Mouse (Mus musculus) liver, embryonic 12.5 days (tissue): ENCODE results near the gene Cdk14. TPM values are rescaled to one million over a fixed set of nuclear protein-coding genes. Genes with fewer than 3 reads are reported as not detected.

ENCODE experiments used
- ATAC-seq: fragments of 200-750 bp; cut with Nextera tagmentation; 2 replicates; pipeline ENCODE4 v1.8.0; 2017; ENCODE audit warnings: moderate number of reproducible peaks, mild to moderate bottlenecking, moderate library complexity
- H3K27ac ChIP-seq: fragments of 300-500 bp; sonication (generic); 2 replicates; pipeline ENCODE4 v1.5.1; 2016; ENCODE audit warnings: mild to moderate bottlenecking
- H3K27me3 ChIP-seq: fragments of 300-500 bp; sonication (generic); replicated peaks from 2 replicates; pipeline ENCODE4 v1.6.1; 2016; ENCODE audit warnings: mild to moderate bottlenecking, moderate library complexity
- H3K36me3 ChIP-seq: fragments of 300-500 bp; sonication (generic); 2 replicates; pipeline ENCODE4 v1.6.1; 2016; ENCODE audit warnings: mild to moderate bottlenecking, moderate library complexity
- H3K4me1 ChIP-seq: fragments of 300-500 bp; sonication (generic); 2 replicates; pipeline ENCODE4 v1.6.1; 2016
- H3K4me2 ChIP-seq: fragments of 300-500 bp; sonication (generic); 2 replicates; pipeline ENCODE4 v1.6.1; 2016; ENCODE audit warnings: mild to moderate bottlenecking, moderate library complexity
- H3K4me3 ChIP-seq: fragments of 300-500 bp; sonication (generic); 2 replicates; pipeline ENCODE4 v1.5.1; 2016; ENCODE audit warnings: mild to moderate bottlenecking, moderate library complexity
- H3K9ac ChIP-seq: fragments of 300-500 bp; sonication (generic); 2 replicates; pipeline ENCODE4 v1.6.1; 2016; ENCODE audit warnings: mild to moderate bottlenecking, moderate library complexity
- H3K9me3 ChIP-seq: fragments of 300-500 bp; sonication (generic); replicated peaks from 2 replicates; pipeline ENCODE4 v1.6.1; 2016; ENCODE audit warnings: mild to moderate bottlenecking, moderate library complexity
- WGBS: fragments of 180-500 bp; shearing (Covaris S2); methylation state at CpG from one replicate; pipeline ENCODE4 v1.1.7; 2016; ENCODE audit not compliant: insufficient replicate concordance; 5-methylcytosine and 5-hydroxymethylcytosine counted together
- microRNA-seq: library from miRNA; unstranded; fragments of <30 nt; microRNA quantifications from one replicate; pipeline ENCODE4, GENCODE M21; 2017
- polyA plus RNA-seq: library from polyadenylated mRNA; unstranded; fragments of >200 nt; fragmentation: Nextera tagmentation; extraction: Ambion mirVana; gene quantifications from 2 replicates; pipeline ENCODE4 v1.2.1, GENCODE M21; 2016

Gene Cdk14
- polyA plus RNA-seq, 1 experiment from 2014 or later = 3.4 TPM

GRCm38 (mm10) chr5:4757902-4758301, 662.2 kb downstream of the Cdk14 start, which contains the start of gene Fzd1:
Gene Fzd1 (minus strand): TSS chr5:4758035.
- WGBS = 3% methylated on average over 32 of the region's 33 CpGs
- Histone ChIP-seq H3K4me2 (peak within 1 kb of the TSS; percentile 63), H3K4me1 (no peaks in the 10 kb centered on the region), H3K36me3 (no peaks in the 10 kb centered on the region), H3K27ac (peak within 1 kb of the TSS; percentile 77), H3K27me3 (peaks cover 66% of the 10 kb centered on the region), H3K9ac (peak within 1 kb of the TSS; percentile 61), H3K4me3 (peak within 1 kb of the TSS; percentile 57), H3K9me3 (no peaks in the 10 kb centered on the region)
- ATAC-seq = peak; percentile 78

- peaks cover 66% of the 10 kb centered on the region for H3K27me3 ChIP-seq
- peak; percentile 51 for ATAC-seq
These were observed 663.0 kb downstream of the Cdk14 start for GRCm38 (mm10) chr5:4756871-4757711.

DNA sequence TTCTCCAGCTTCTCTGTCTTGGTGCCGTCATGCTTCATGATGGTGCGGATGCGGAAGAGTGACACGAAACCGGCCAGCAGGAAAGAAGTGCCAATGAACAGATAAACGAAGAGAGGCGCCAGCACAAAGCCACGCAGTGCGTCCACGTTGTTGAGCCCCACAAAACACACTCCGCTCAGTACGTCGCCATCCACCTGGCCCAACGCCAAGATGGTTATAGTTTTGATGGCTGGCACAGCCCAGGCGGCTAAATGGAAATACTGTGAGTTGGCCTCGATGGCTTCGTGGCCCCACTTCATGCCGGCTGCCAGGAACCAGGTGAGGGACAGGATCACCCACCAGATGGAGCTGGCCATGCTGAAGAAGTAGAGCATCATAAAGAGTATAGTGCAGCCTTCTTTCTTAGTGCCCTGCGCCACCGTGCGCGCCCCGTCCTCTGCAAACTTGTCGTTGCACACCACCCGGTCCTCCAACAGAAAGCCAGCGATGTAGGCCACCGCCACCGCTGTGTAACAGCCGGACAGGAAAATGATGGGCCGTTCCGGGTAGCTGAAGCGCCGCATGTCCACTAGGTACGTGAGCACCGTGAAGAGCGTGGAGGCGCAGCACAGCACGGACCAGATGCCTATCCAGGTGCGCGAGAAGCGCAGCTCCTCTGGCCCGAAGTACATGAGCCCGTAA, 664.0 kb downstream of the Cdk14 start:
- peak overlapping the region; percentile 57 for H3K4me3 ChIP-seq
- no peaks in the 10 kb centered on the region for H3K9me3 ChIP-seq
- no peaks in the 10 kb centered on the region for H3K4me1 ChIP-seq
- peak overlapping the region; percentile 61 for H3K9ac ChIP-seq
- 0 out of 2 replicates have a peak overlapping the region, but pooled peaks have one; percentile 77 for H3K27ac ChIP-seq
- peak overlapping the region; percentile 63 for H3K4me2 ChIP-seq
- peaks cover 66% of the 10 kb centered on the region for H3K27me3 ChIP-seq
- 8% methylated on average over 43 of the region's 43 CpGs for WGBS
- ATAC-seq = no peak
- no peaks in the 10 kb centered on the region for H3K36me3 ChIP-seq

More at GRCm38 (mm10) chr5:4756871-4757711, 663.0 kb downstream of the Cdk14 start:
- Histone ChIP-seq H3K9me3 (no peaks in the 10 kb centered on the region), H3K9ac (peak overlapping the region; percentile 61), H3K4me2 (peak overlapping the region; percentile 63), H3K36me3 (no peaks in the 10 kb centered on the region), H3K27ac (peak overlapping the region; percentile 77), H3K4me1 (no peaks in the 10 kb centered on the region), H3K4me3 (peak overlapping the region; percentile 57)
- under 1% methylated on average over 65 of the region's 80 CpGs for WGBS

DNA sequence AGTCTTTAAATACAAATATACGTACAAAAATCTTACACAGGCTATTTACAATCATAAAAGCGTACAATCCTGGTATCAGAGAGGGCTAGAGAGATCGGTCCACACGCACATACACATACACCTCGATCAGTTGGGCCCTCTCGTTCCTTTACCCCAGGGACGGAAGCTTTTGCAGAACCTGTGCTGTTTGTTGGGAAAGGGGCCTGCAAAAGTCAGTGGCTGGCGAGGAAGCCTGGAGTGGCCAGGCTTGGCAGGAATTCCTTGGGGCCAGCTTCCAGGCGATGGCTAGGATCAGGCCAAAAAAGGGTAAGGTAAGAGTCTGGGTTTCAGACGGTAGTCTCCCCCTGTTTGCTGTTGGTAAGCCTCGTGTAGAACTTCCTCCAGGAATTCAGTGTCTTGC, 664.8 kb downstream of the Cdk14 start:
- Histone ChIP-seq H3K27me3 (peaks cover 63% of the 10 kb centered on the region), H3K4me3 (peak overlapping the region; percentile 57), H3K36me3 (no peaks in the 10 kb centered on the region), H3K4me2 (peak overlapping the region; percentile 63), H3K27ac (no peak overlapping the region), H3K9ac (peak overlapping the region; percentile 27; the same call in 1 of the 2 replicates), H3K9me3 (no peaks in the 10 kb centered on the region), H3K4me1 (no peaks in the 10 kb centered on the region)
- WGBS = 41% methylated on average over 11 of the region's 11 CpGs
- ATAC-seq = no peak

- no peaks in the 10 kb centered on the region for H3K4me1 ChIP-seq
- H3K36me3 ChIP-seq = no peaks in the 10 kb centered on the region
- no peak overlapping the region; the same call in 1 of the 2 replicates for H3K9ac ChIP-seq
- 34% methylated on average over 9 of the region's 9 CpGs for WGBS
- H3K27ac ChIP-seq = no peak overlapping the region
- ATAC-seq = no peak
- H3K9me3 ChIP-seq = no peaks in the 10 kb centered on the region
- H3K4me2 ChIP-seq = peak overlapping the region; percentile 63
- 0 out of 2 replicates have a peak overlapping the region, but pooled peaks have one; percentile 57 for H3K4me3 ChIP-seq
- peaks cover 58% of the 10 kb centered on the region for H3K27me3 ChIP-seq
These were observed 665.3 kb downstream of the Cdk14 start for GRCm38 (mm10) chr5:4754701-4755281.

Small RNA genes within 50 kb of the gene (microRNA-seq; reads per million reads assigned to microRNA genes)
- gene Gm25037 (not detected), gene Gm44483 (not detected)

Other genes starting within 250 kb of the Cdk14 start
- gene 1700015F17Rik, start 58.8 kb upstream of the Cdk14 start, polyA plus RNA-seq = not detected in 2 replicates
- 10.0 and 10.8 TPM in 2 replicates for gene Cldn12, start 94.6 kb upstream of the Cdk14 start, polyA plus RNA-seq
- 14.6 and 15.7 TPM in 2 replicates for gene Gtpbp10, start 139.2 kb upstream of the Cdk14 start, polyA plus RNA-seq
- 0.44 and 0.57 TPM in 2 replicates for gene Gm8773, start 153.5 kb upstream of the Cdk14 start, polyA plus RNA-seq
- gene Cfap69, start 243.9 kb upstream of the Cdk14 start, polyA plus RNA-seq = 0.47 and 0.76 TPM in 2 replicates